Mouse (Mus musculus): ENCODE measurements around the gene Clpsl2.

DNA sequence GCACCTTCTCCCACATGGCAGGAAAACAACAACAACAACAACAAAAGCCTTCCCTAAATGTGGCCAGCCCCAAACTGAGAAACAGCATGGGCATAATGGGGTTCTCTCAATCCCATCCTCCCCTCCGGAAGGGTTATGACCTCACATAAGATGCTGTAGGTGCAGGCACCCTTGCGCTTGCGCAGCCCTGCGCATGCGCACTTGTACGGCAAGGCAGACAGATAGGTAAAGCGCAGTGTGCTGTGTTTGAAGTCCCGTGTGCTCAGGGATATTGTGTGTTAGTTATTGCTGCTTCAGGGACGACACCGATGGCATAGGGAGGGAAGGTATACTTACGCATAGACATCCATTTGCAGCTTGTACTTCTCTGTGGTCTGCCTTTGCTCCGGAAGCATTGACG lies 15.9 kb upstream of the Clpsl2 start:
- TF ChIP-seq CTCF (IDR thresholded peaks at IDR 0.05; ENCODE audit: borderline replicate concordance, insufficient read depth, low read length) (no peak), POLR2A (IDR thresholded peaks at IDR 0.05; ENCODE audit: low read depth, low read length) (no peak)
